Mouse (Mus musculus) midbrain, embryonic 14.5 days (tissue): ENCODE measurements at regions not wholly inside any gene's neighbourhood (a gene's known extent, or its start where the extent isn't known, plus 50 kb on each side); places are given as distances from the start of the nearest gene placed in this dataset.

Source experiments
- ATAC-seq: fragments of 200-750 bp; cut with Nextera tagmentation; 2 replicates; pipeline ENCODE4 v1.8.0; 2017; ENCODE audit warnings: moderate number of reproducible peaks, moderate library complexity; ENCODE audit not compliant: low FRiP score, low TSS enrichment
- DNase-seq: peaks from one replicate; pipeline ENCODE4 v3.0.0-alpha.2; 2015
- H3K27ac ChIP-seq: fragments of 300-500 bp; sonication (generic); replicated peaks from 2 replicates; pipeline ENCODE4 v1.5.1; 2014; ENCODE audit warnings: mild to moderate bottlenecking, low read depth, low read length, moderate library complexity
- H3K27me3 ChIP-seq: fragments of 300-500 bp; sonication (generic); 2 replicates; pipeline ENCODE4 v1.6.1; 2014; ENCODE audit warnings: low read length, control low read depth, mixed read lengths; ENCODE audit not compliant: control insufficient read depth, insufficient read depth
- H3K36me3 ChIP-seq: fragments of 300-500 bp; sonication (generic); 2 replicates; pipeline ENCODE4 v1.6.1; 2014; ENCODE audit warnings: low read length, control low read depth; ENCODE audit not compliant: control insufficient read depth, insufficient read depth
- H3K4me1 ChIP-seq: fragments of 300-500 bp; sonication (generic); 2 replicates; pipeline ENCODE4 v1.6.1; 2014; ENCODE audit warnings: mild to moderate bottlenecking, antibody characterized with exemption, low read length, control low read depth; ENCODE audit not compliant: control insufficient read depth, insufficient read depth
- H3K4me2 ChIP-seq: fragments of 300-500 bp; sonication (generic); 2 replicates; pipeline ENCODE4 v1.6.1; 2014; ENCODE audit warnings: mild to moderate bottlenecking, low read length, moderate library complexity
- H3K4me3 ChIP-seq: fragments of 300-500 bp; sonication (generic); replicated peaks from 2 replicates; pipeline ENCODE4 v1.5.1; 2014; ENCODE audit warnings: low read depth, low read length
- H3K9ac ChIP-seq: fragments of 300-500 bp; sonication (generic); replicated peaks from 2 replicates; pipeline ENCODE4 v1.6.1; 2014; ENCODE audit warnings: mild to moderate bottlenecking, low read length, moderate library complexity
- H3K9me3 ChIP-seq: fragments of 300-500 bp; sonication (generic); 2 replicates; pipeline ENCODE4 v1.6.1; 2016; ENCODE audit warnings: low read length, control low read depth, mixed read lengths; ENCODE audit not compliant: control insufficient read depth
- WGBS: fragments of 180-500 bp; shearing (Covaris S2); extraction: QIAGEN DNeasy Blood & Tissue Kit; methylation state at CpG from one replicate; pipeline ENCODE4 v1.1.7; 2014; 5-methylcytosine and 5-hydroxymethylcytosine counted together

- H3K9ac ChIP-seq: peak overlapping the region; percentile 29; the same call in 1 of the 2 replicates
- peaks cover 20% of the 10 kb centered on the region for H3K4me1 ChIP-seq
- no peaks in the 10 kb centered on the region for H3K36me3 ChIP-seq
- ATAC-seq (peak; percentile 81), DNase-seq (peak; percentile 76)
- peak overlapping the region; percentile 84 for H3K27ac ChIP-seq
- no peaks in the 10 kb centered on the region for H3K27me3 ChIP-seq
- no peaks in the 10 kb centered on the region for H3K9me3 ChIP-seq
- peak overlapping the region; percentile 37 for H3K4me2 ChIP-seq
- 2% methylated on average over 19 of the region's 19 CpGs for WGBS
- H3K4me3 ChIP-seq: no peak overlapping the region
These were observed 218.3 kb downstream of the Myo1b start for GRCm38 (mm10) chr1:51697265-51698192.

- DNase-seq (peak; percentile 9), ATAC-seq (no peak)
- no peak overlapping the region for H3K4me2 ChIP-seq
- no peaks in the 10 kb centered on the region for H3K36me3 ChIP-seq
- 41% methylated on average over 2 of the region's 2 CpGs for WGBS
- H3K4me1 ChIP-seq: peaks cover 20% of the 10 kb centered on the region
- no peak overlapping the region for H3K9ac ChIP-seq
- no peaks in the 10 kb centered on the region for H3K9me3 ChIP-seq
- no peak overlapping the region for H3K4me3 ChIP-seq
- peak overlapping the region; percentile 84 for H3K27ac ChIP-seq
- no peaks in the 10 kb centered on the region for H3K27me3 ChIP-seq
These were observed 218.2 kb upstream of the Nabp1 start for GRCm38 (mm10) chr1:51696471-51696870.

DNA sequence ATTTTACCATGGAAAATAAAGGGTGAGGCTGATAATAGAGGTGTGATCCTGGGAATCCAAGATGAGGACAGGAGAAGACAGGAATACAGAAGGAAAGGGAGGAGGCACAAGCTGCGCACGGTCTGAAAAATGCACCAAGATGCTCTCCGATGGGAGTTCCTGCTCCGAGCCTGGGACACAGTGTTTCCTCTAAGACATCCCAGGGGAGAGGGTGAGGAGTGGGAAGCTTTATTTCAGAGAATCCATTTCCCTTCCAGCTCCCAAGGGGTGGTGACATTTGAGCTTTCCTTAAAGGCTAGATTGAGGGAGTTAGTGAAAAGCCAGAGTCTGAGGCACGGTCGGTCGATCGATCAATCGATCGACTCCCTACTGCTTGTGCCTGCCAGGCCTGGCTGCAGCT, 212.7 kb upstream of the Nabp1 start:
- WGBS: 89% methylated on average over 10 of the region's 10 CpGs
- H3K9ac ChIP-seq: no peak overlapping the region

DNA sequence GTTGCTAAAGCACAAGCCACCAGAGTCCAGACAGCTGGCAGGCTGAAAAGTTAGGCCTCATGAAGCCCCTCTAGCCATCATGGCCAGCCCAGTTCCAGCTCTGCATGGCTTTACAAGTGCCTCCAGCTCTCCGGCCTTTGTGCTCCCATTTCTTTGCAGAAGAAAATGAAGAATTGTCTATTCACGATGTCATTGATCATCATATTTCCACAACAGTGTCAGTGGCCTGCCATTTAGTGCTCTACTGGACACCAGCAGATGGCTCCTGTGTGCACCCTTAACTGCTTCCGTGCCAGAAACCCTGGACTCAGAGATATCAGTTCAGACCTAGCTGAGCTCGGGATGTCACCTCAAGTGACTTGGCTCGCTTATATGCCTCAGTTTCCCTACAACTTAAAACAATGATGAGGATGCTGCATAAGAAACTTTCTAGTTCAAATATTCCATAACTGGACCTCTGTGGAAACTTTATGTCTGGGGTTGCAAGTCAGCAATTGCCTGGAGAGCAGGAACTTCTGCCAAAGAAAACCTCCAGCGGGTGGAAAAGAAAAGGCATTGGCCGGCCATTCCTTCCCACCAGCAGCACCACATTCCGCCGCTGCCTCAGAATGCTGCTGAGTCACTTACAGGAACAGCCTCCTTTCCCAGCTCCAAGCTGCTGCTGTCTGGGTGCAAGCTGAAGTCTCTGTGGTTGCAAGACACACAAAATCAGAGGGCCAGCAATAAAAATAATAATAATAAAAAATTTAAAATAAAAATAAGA, 211.4 kb upstream of the Nabp1 start:
- DNase-seq (no peak), ATAC-seq (no peak)
- WGBS: 84% methylated on average over 9 of the region's 9 CpGs
- Histone ChIP-seq H3K9me3 (no peaks in the 10 kb centered on the region), H3K9ac (no peak overlapping the region), H3K27me3 (no peaks in the 10 kb centered on the region), H3K4me1 (peaks cover 16% of the 10 kb centered on the region; the same call in 1 of the 2 replicates), H3K4me2 (no peak overlapping the region), H3K36me3 (no peaks in the 10 kb centered on the region), H3K27ac (no peak overlapping the region), H3K4me3 (no peak overlapping the region)

More for the DNA sequence above, 212.7 kb upstream of the Nabp1 start:
- H3K4me2 ChIP-seq: no peak overlapping the region
- no peak overlapping the region for H3K4me3 ChIP-seq
- ATAC-seq (no peak), DNase-seq (no peak)
- H3K9me3 ChIP-seq: no peaks in the 10 kb centered on the region
- H3K27ac ChIP-seq: no peak overlapping the region
- H3K27me3 ChIP-seq: no peaks in the 10 kb centered on the region
- H3K36me3 ChIP-seq: no peaks in the 10 kb centered on the region
- H3K4me1 ChIP-seq: peaks cover 16% of the 10 kb centered on the region; the same call in 1 of the 2 replicates

DNA sequence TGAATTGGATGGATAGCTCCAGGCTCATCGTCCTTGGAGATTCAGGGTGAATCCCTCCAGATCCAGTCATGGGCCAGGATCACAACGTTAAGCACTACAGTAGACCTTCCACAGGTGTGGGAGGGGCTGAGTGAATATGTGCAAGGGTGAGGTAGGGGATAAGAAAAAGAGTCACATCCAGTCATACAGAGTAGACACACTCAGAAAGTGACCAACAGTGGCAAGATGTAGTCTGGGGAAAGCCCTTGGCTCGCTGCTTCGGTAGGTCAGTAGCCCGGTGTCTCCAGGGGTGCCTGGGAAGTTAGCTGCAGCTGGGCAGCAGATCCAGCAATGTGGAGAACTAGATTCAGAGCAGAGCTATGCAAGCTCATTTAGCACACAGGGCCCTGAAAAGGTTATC, 210.7 kb upstream of the Nabp1 start:
- no peak overlapping the region for H3K4me3 ChIP-seq
- DNase-seq: no peak
- 75% methylated on average over 5 of the region's 5 CpGs for WGBS

GRCm38 (mm10) chr1:51688224-51688545, 210.0 kb upstream of the Nabp1 start:
- Histone ChIP-seq H3K4me3 (no peak overlapping the region), H3K9me3 (no peaks in the 10 kb centered on the region), H3K4me2 (peak overlapping the region; percentile 16; the same call in 1 of the 2 replicates), H3K36me3 (no peaks in the 10 kb centered on the region), H3K27ac (peak overlapping the region; percentile 72), H3K27me3 (no peaks in the 10 kb centered on the region), H3K9ac (0 out of 2 replicates have a peak overlapping the region, but pooled peaks have one; percentile 7), H3K4me1 (peaks cover 16% of the 10 kb centered on the region; the same call in 1 of the 2 replicates)
- 5% methylated on average over 1 of the region's 1 CpGs for WGBS
- ATAC-seq: peak; percentile 53; the same call in 1 of the 2 replicates
- no peak for DNase-seq

More for the DNA sequence above, 210.7 kb upstream of the Nabp1 start:
- no peak for ATAC-seq
- peaks cover 16% of the 10 kb centered on the region; the same call in 1 of the 2 replicates for H3K4me1 ChIP-seq
- H3K27me3 ChIP-seq: no peaks in the 10 kb centered on the region
- no peaks in the 10 kb centered on the region for H3K9me3 ChIP-seq
- no peaks in the 10 kb centered on the region for H3K36me3 ChIP-seq
- H3K9ac ChIP-seq: no peak overlapping the region
- no peak overlapping the region for H3K4me2 ChIP-seq
- peak overlapping the region; percentile 72 for H3K27ac ChIP-seq

DNA sequence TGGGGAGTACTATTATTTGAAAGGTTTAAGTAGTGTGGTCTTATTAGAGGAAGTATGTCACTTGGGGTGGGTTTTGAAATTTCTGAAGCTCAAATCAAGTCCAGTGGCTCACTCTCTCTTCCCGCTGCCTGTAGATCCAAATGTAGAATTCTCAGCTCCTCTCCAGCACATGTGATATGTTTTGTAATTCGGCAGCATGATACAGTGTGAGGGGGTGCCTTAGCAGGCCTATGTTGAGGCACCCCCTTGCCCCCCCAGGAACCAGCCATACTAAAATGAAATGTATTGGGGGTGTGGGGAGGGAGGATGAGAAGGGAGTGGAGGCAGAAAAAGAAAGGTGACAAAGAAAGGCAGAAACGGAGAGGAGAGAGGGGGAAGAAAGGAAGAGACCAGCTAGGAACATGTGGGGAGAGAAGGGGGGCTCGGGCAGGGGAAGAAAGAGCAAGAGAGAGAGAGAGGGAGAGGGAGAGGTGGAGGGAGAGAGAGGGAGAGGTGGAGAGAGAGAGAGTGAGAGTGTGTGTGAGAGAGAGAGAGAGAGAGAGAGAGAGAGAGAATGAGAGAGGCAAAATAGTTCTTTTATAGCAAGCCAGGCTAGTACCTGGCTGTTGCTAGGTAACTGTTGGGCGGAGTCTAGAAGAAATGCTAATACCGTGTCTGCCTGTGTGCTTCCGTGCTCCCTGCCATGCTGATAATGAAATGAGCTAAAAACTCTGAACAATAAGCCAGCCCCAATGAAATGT, 209.4 kb upstream of the Nabp1 start:
- Histone ChIP-seq H3K4me1 (peaks cover 16% of the 10 kb centered on the region; the same call in 1 of the 2 replicates), H3K9ac (peak overlapping the region; percentile 7; the same call in 1 of the 2 replicates), H3K4me3 (no peak overlapping the region), H3K36me3 (no peaks in the 10 kb centered on the region), H3K9me3 (no peaks in the 10 kb centered on the region), H3K27me3 (no peaks in the 10 kb centered on the region), H3K4me2 (peak overlapping the region; percentile 16), H3K27ac (peak overlapping the region; percentile 72)
- peak; percentile 82 for DNase-seq
- ATAC-seq: peak; percentile 79
- 28% methylated on average over 7 of the region's 7 CpGs for WGBS

GRCm38 (mm10) chr1:51686759-51687158, 208.5 kb upstream of the Nabp1 start:
- Histone ChIP-seq H3K4me3 (no peak overlapping the region), H3K4me1 (peaks cover 16% of the 10 kb centered on the region; the same call in 1 of the 2 replicates), H3K27ac (no peak overlapping the region), H3K4me2 (no peak overlapping the region), H3K36me3 (no peaks in the 10 kb centered on the region), H3K27me3 (no peaks in the 10 kb centered on the region), H3K9me3 (no peaks in the 10 kb centered on the region), H3K9ac (no peak overlapping the region)
- 86% methylated on average over 3 of the region's 3 CpGs for WGBS
- no peak for DNase-seq
- no peak for ATAC-seq
